Mouse (Mus musculus) bone marrow, adult 2 months (tissue): ENCODE results near the gene Slc4a1. TPM values are rescaled to one million over a fixed set of nuclear protein-coding genes. Genes with fewer than 3 reads are reported as not detected.
A peak's percentile ranks its signal among the peaks of the same experiment; 100 is the strongest.
"Not testable (repeated sequence)": the region's sequence is repeated elsewhere in the genome, so short reads cannot be mapped to it uniquely, and the experiment has no call there.

Experiments
- H3K27ac ChIP-seq: fragments of 200-500 bp; 2 replicates; pipeline ENCODE4 v1.5.1; 2012; ENCODE audit warnings: low read depth, mild to moderate bottlenecking, control low read depth, inconsistent platforms, low read length; ENCODE audit not compliant: control insufficient read depth, poor library complexity, insufficient read depth
- H3K4me1 ChIP-seq: fragments of 200-500 bp; 2 replicates; pipeline ENCODE4 v1.6.1; 2011; ENCODE audit warnings: low read length; ENCODE audit not compliant: control insufficient read depth, insufficient read depth
- H3K4me3 ChIP-seq: fragments of 200-500 bp; replicated peaks from 2 replicates; pipeline ENCODE3; 2011; ENCODE audit warnings: mild to moderate bottlenecking, low read depth, low read length, control low read depth; ENCODE audit not compliant: control insufficient read depth
- CTCF ChIP-seq: fragments of 200-500 bp; IDR thresholded peaks from 2 replicates; pipeline ENCODE4 v1.5.1; 2011; ENCODE audit warnings: low read length, control low read depth; ENCODE audit not compliant: control insufficient read depth, insufficient read depth
- POLR2A ChIP-seq: fragments of 200-500 bp; IDR thresholded peaks from 2 replicates; pipeline ENCODE4 v1.6.1; 2011; ENCODE audit warnings: low read depth, mild to moderate bottlenecking, control low read depth, low read length, borderline replicate concordance; ENCODE audit not compliant: control insufficient read depth
- WGBS: fragments of 180-500 bp; shearing (Covaris S2); methylation state at CpG from one replicate; pipeline ENCODE4 v1.1.7; 2018; 5-methylcytosine and 5-hydroxymethylcytosine counted together
- polyA plus RNA-seq: library from polyadenylated mRNA; stranded (reverse); fragments of >200 nt; gene quantifications from 2 replicates; pipeline ENCODE4 v1.2.4, GENCODE M21; 2011; ENCODE audit warnings: low replicate concordance; ENCODE audit not compliant: missing spikeins, insufficient read depth, insufficient read length

Slc4a1 gene
- 762 and 950 TPM in 2 replicates for polyA plus RNA-seq

- H3K27ac ChIP-seq = peak within 1 kb of the TSS; percentile 91
- peak within 1 kb of the TSS; percentile 50 for H3K4me3 ChIP-seq
- 79% methylated on average over 8 of the region's 8 CpGs for WGBS
Measured at GRCm38 (mm10) chr11:102366103-102366502, at the start of gene Slc4a1. Gene Slc4a1 (minus strand): TSS chr11:102366203.

GRCm38 (mm10) chr11:102415034-102415802 lies 49.2 kb upstream of the Slc4a1 start:
- peaks cover 2% of the 10 kb centered on the region; the same call in 1 of the 2 replicates for H3K4me1 ChIP-seq
- 77% methylated on average over 10 of the region's 10 CpGs for WGBS

More at GRCm38 (mm10) chr11:102366103-102366502, at the start of gene Slc4a1:
- H3K4me1 ChIP-seq = not testable (repeated sequence)

GRCm38 (mm10) chr11:102413059-102413458 lies 47.1 kb upstream of the Slc4a1 start:
- WGBS = 81% methylated on average over 8 of the region's 8 CpGs
- TF ChIP-seq CTCF (no peak), POLR2A (no peak)
- peaks cover 2% of the 10 kb centered on the region; the same call in 1 of the 2 replicates for H3K4me1 ChIP-seq
- no peak overlapping the region for H3K4me3 ChIP-seq
- H3K27ac ChIP-seq = no peak overlapping the region

More at GRCm38 (mm10) chr11:102415034-102415802, 49.2 kb upstream of the Slc4a1 start:
- TF ChIP-seq POLR2A (no peak), CTCF (no peak)
- no peak overlapping the region for H3K4me3 ChIP-seq
- H3K27ac ChIP-seq = no peak overlapping the region

- peak; percentile 88 for TF ChIP-seq CTCF
- TF ChIP-seq POLR2A = no peak
- Histone ChIP-seq H3K4me1 (peaks cover 2% of the 10 kb centered on the region; the same call in 1 of the 2 replicates), H3K4me3 (no peak overlapping the region), H3K27ac (no peak overlapping the region)
- WGBS = 8% methylated on average over 11 of the region's 11 CpGs
Measured at GRCm38 (mm10) chr11:102411704-102412103, 45.7 kb upstream of the Slc4a1 start.

- whole genome bisulfite sequencing = 77% methylated on average over 3 of the region's 3 CpGs
- Histone ChIP-seq H3K27ac (no peak overlapping the region), H3K4me1 (peaks cover 2% of the 10 kb centered on the region; the same call in 1 of the 2 replicates), H3K4me3 (no peak overlapping the region)
- no peak for TF ChIP-seq CTCF
- TF ChIP-seq POLR2A = no peak
Measured at GRCm38 (mm10) chr11:102411061-102411460, 45.1 kb upstream of the Slc4a1 start.

GRCm38 (mm10) chr11:102410345-102410744 lies 44.3 kb upstream of the Slc4a1 start:
- H3K27ac ChIP-seq, H3K4me1 ChIP-seq, H3K4me3 ChIP-seq: not testable (repeated sequence)
- 80% methylated on average over 3 of the region's 3 CpGs for WGBS

GRCm38 (mm10) chr11:102409795-102410330 lies 43.9 kb upstream of the Slc4a1 start:
- TF ChIP-seq CTCF = no peak
- no peak for TF ChIP-seq POLR2A
- WGBS = 76% methylated on average over 3 of the region's 3 CpGs
- Histone ChIP-seq H3K4me3 (no peak overlapping the region), H3K27ac (no peak overlapping the region), H3K4me1 (peaks cover 2% of the 10 kb centered on the region; the same call in 1 of the 2 replicates)

GRCm38 (mm10) chr11:102408888-102409794 lies 43.1 kb upstream of the Slc4a1 start:
- no peak for TF ChIP-seq POLR2A
- no peak for TF ChIP-seq CTCF
- peaks cover 2% of the 10 kb centered on the region; the same call in 1 of the 2 replicates for H3K4me1 ChIP-seq
- H3K27ac ChIP-seq = peak overlapping the region; percentile 85
- H3K4me3 ChIP-seq = peak overlapping the region; percentile 67
- 44% methylated on average over 15 of the region's 15 CpGs for WGBS
